Mouse (Mus musculus) liver, postnatal 0 days (tissue): ENCODE measurements around the gene Mycl.

ENCODE experiments used
- CTCF ChIP-seq: sonication (generic); IDR thresholded peaks from 2 replicates; pipeline ENCODE4 v1.5.1; 2016; ENCODE audit warnings: antibody characterized with exemption, low read depth
- EP300 ChIP-seq: IDR thresholded peaks from 2 replicates; pipeline ENCODE4 v1.6.1; 2016; ENCODE audit warnings: antibody characterized with exemption, low read depth, mild to moderate bottlenecking

DNA sequence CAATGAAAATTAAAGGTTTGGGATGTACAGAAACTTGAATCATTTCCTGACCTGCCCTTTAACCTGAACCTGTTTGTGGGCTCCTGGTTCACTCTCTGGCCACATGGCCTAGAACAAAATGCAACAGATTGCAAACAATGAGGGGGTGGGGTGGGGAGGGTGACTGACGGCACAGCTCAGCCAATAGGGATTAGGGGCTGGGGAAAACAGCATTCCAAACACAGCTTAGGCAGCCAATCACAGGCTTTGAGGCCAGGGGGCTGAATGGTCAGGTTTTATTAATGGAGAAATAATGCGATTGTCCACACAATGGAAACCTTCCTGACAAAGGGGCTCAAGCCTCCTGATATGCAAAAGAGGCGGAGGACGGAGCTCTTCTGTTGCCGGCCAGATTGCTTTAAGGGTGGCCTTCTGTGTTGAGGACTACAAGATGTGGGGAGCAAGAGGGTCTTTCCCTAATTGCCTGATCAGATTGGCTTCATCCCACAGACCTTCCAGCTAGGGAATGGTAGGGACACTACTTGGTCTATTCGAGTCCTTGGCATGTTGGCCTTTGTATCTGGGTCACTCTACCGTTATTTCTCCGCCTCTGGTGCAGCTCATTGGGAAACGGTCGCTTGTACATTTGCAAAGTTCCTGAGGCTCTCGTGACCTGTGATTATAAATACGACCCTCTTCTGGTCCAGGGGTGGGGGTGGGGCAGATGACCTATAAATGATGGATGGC, 3.2 kb downstream of the Mycl start:
- no peak for TF ChIP-seq CTCF
- no peak for TF ChIP-seq EP300
